Mouse (Mus musculus) ZHBTc4 (cell line): ENCODE results near the gene Dab1.
A peak's percentile ranks its signal among the peaks of the same experiment; 100 is the strongest.

ENCODE experiments used
- DNase-seq: peaks from one replicate; pipeline ENCODE4 v3.0.0-alpha.2; 2011; ENCODE audit warnings: low read depth, low spot score

Gene Dab1

GRCm38 (mm10) chr4:104444985-104445384 is 825.8 kb downstream of the Dab1 start:
- no peak for DNase-seq

GRCm38 (mm10) chr4:104448199-104448598 is 829.0 kb downstream of the Dab1 start:
- DNase-seq: no peak

GRCm38 (mm10) chr4:104450645-104451044 is 831.5 kb downstream of the Dab1 start:
- no peak for DNase-seq

- no peak for DNase-seq
Measured at GRCm38 (mm10) chr4:104452587-104452986, 833.4 kb downstream of the Dab1 start.

GRCm38 (mm10) chr4:104455151-104455550 is 836.0 kb downstream of the Dab1 start:
- DNase-seq: no peak

GRCm38 (mm10) chr4:104455760-104456159 is 836.6 kb downstream of the Dab1 start:
- DNase-seq: no peak

GRCm38 (mm10) chr4:104456173-104456873 is 837.2 kb downstream of the Dab1 start:
- no peak for DNase-seq

GRCm38 (mm10) chr4:104458726-104459125 is 839.6 kb downstream of the Dab1 start:
- no peak for DNase-seq

- no peak for DNase-seq
Measured at GRCm38 (mm10) chr4:104461106-104462011, 842.2 kb downstream of the Dab1 start.

- DNase-seq: no peak
Measured at GRCm38 (mm10) chr4:104462932-104463780, 844.0 kb downstream of the Dab1 start.

GRCm38 (mm10) chr4:104463781-104464170 is 844.6 kb downstream of the Dab1 start:
- no peak for DNase-seq

- DNase-seq: peak; percentile 6
Measured at GRCm38 (mm10) chr4:104465594-104465993, 846.4 kb downstream of the Dab1 start.

GRCm38 (mm10) chr4:104468666-104469065 is 849.5 kb downstream of the Dab1 start:
- DNase-seq: no peak

- no peak for DNase-seq
Measured at GRCm38 (mm10) chr4:104472915-104473314, 853.8 kb downstream of the Dab1 start.

GRCm38 (mm10) chr4:104476841-104477240 is 857.7 kb downstream of the Dab1 start:
- no peak for DNase-seq

- no peak for DNase-seq
Measured at GRCm38 (mm10) chr4:104483948-104484347, 864.8 kb downstream of the Dab1 start.

GRCm38 (mm10) chr4:104497221-104497620 is 878.1 kb downstream of the Dab1 start:
- DNase-seq: no peak

GRCm38 (mm10) chr4:104500112-104500511 is 881.0 kb downstream of the Dab1 start:
- DNase-seq: no peak

- no peak for DNase-seq
Measured at GRCm38 (mm10) chr4:104500646-104501045, 881.5 kb downstream of the Dab1 start.

- DNase-seq: no peak
Measured at GRCm38 (mm10) chr4:104501245-104501644, 882.1 kb downstream of the Dab1 start.

GRCm38 (mm10) chr4:104504916-104505315 is 885.8 kb downstream of the Dab1 start:
- DNase-seq: peak; percentile 61
